Mouse (Mus musculus) kidney, embryonic 15.5 days (tissue): ENCODE results near the gene Taf8. TPM values are rescaled to one million over a fixed set of nuclear protein-coding genes. Genes with fewer than 3 reads are reported as not detected.

Experiments used
- ATAC-seq: fragments of 200-750 bp; cut with Nextera tagmentation; replicated peaks from 2 replicates; pipeline ENCODE4 v1.8.0; 2017; ENCODE audit warnings: moderate TSS enrichment; ENCODE audit not compliant: low FRiP score
- H3K27ac ChIP-seq: fragments of 300-500 bp; sonication (generic); 2 replicates; pipeline ENCODE4 v1.5.1; 2015; ENCODE audit warnings: mild to moderate bottlenecking, inconsistent platforms
- H3K27me3 ChIP-seq: fragments of 300-500 bp; sonication (generic); 2 replicates; pipeline ENCODE4 v1.6.1; 2015; ENCODE audit warnings: inconsistent platforms
- H3K36me3 ChIP-seq: fragments of 300-500 bp; sonication (generic); 2 replicates; pipeline ENCODE4 v1.6.1; 2015; ENCODE audit warnings: inconsistent platforms
- H3K4me1 ChIP-seq: fragments of 300-500 bp; sonication (generic); 2 replicates; pipeline ENCODE4 v1.6.1; 2015; ENCODE audit warnings: inconsistent platforms
- H3K4me2 ChIP-seq: fragments of 300-500 bp; sonication (generic); 2 replicates; pipeline ENCODE4 v1.6.1; 2015; ENCODE audit warnings: moderate library complexity, mild to moderate bottlenecking, inconsistent platforms
- H3K4me3 ChIP-seq: fragments of 300-500 bp; sonication (generic); replicated peaks from 2 replicates; pipeline ENCODE4 v1.5.1; 2015; ENCODE audit warnings: mild to moderate bottlenecking, inconsistent platforms
- H3K9ac ChIP-seq: fragments of 300-500 bp; sonication (generic); 2 replicates; pipeline ENCODE4 v1.6.1; 2015; ENCODE audit warnings: mild to moderate bottlenecking, inconsistent platforms
- H3K9me3 ChIP-seq: fragments of 300-500 bp; sonication (generic); replicated peaks from 2 replicates; pipeline ENCODE4 v1.6.1; 2016; ENCODE audit warnings: inconsistent platforms
- WGBS: fragments of 180-500 bp; shearing (Covaris S2); methylation state at CpG from one replicate; pipeline ENCODE4 v1.1.7; 2015; ENCODE audit warnings: mixed read lengths; 5-methylcytosine and 5-hydroxymethylcytosine counted together
- polyA plus RNA-seq: library from polyadenylated mRNA; unstranded; fragments of >200 nt; fragmentation: Nextera tagmentation; extraction: Ambion mirVana; gene quantifications from 2 replicates; pipeline ENCODE4 v1.2.1, GENCODE M21; 2015

Taf8 gene
- polyA plus RNA-seq, 1 experiment from 2014 or later, result 37.0 TPM

GRCm38 (mm10) chr17:47436907-47437547 is 65.1 kb downstream of the Taf8 start, which contains the start of gene 1700001C19Rik:
Gene 1700001C19Rik, minus strand, starts transcription at chr17:47437376.
- H3K4me1 ChIP-seq, result peaks cover 47% of the 10 kb centered on the region
- peak within 1 kb of the TSS; percentile 52 for H3K27ac ChIP-seq
- peak within 1 kb of the TSS; percentile 55 for H3K9ac ChIP-seq
- peak within 1 kb of the TSS; percentile 88 for H3K4me2 ChIP-seq
- no peaks in the 10 kb centered on the region for H3K9me3 ChIP-seq
- peak within 1 kb of the TSS; percentile 53 for H3K4me3 ChIP-seq
- no peaks in the 10 kb centered on the region for H3K36me3 ChIP-seq
- WGBS, result 4% methylated on average over 25 of the region's 25 CpGs
- H3K27me3 ChIP-seq, result peaks cover 30% of the 10 kb centered on the region
- ATAC-seq, result no peak

- WGBS, result 1% methylated on average over 45 of the region's 45 CpGs
- Histone ChIP-seq H3K27ac (peak within 1 kb of the TSS; percentile 52), H3K36me3 (no peaks in the 10 kb centered on the region), H3K4me2 (peak within 1 kb of the TSS; percentile 88), H3K27me3 (peaks cover 30% of the 10 kb centered on the region), H3K4me1 (peaks cover 42% of the 10 kb centered on the region), H3K9me3 (no peaks in the 10 kb centered on the region), H3K9ac (peak within 1 kb of the TSS; percentile 55), H3K4me3 (peak within 1 kb of the TSS; percentile 53)
- ATAC-seq, result peak; percentile 79
These were observed 65.8 kb downstream of the Taf8 start, which contains the start of gene AI661453 for GRCm38 (mm10) chr17:47436156-47436906. Gene AI661453, plus strand, starts transcription at chr17:47436615.

Other genes with a start within 250 kb of the Taf8 start
- 80.3 and 83.1 TPM in 2 replicates for gene Mrps10, start 133.4 kb downstream of the Taf8 start, polyA plus RNA-seq
- 1.9 and 2.3 TPM in 2 replicates for gene Guca1b, start 116.9 kb downstream of the Taf8 start, polyA plus RNA-seq
- 1.6 and 2.6 TPM in 2 replicates for gene Guca1a, start 101.7 kb downstream of the Taf8 start, polyA plus RNA-seq
- 1.7 and 2.1 TPM in 2 replicates for gene AI661453, start 65.7 kb downstream of the Taf8 start, polyA plus RNA-seq
- gene 1700001C19Rik, start 64.9 kb downstream of the Taf8 start, polyA plus RNA-seq, result 0.26 and 0.46 TPM in 2 replicates
- 272 and 294 TPM in 2 replicates for gene Ccnd3, start 2.8 kb upstream of the Taf8 start, polyA plus RNA-seq
- gene Bysl, start 109.2 kb upstream of the Taf8 start, polyA plus RNA-seq, result 23.8 and 26.5 TPM in 2 replicates
- 45.7 TPM in 2 replicates for gene Med20, start 109.3 kb upstream of the Taf8 start, polyA plus RNA-seq
- 0.81 and 1.4 TPM in 2 replicates for gene Gm20517, start 109.3 kb upstream of the Taf8 start, polyA plus RNA-seq
- 4.6 and 5.0 TPM in 2 replicates for gene Usp49, start 128.4 kb upstream of the Taf8 start, polyA plus RNA-seq
- gene Tomm6, start 186.1 kb upstream of the Taf8 start, polyA plus RNA-seq, result 381 and 386 TPM in 2 replicates
- 5.5 and 6.7 TPM in 2 replicates for gene Frs3, start 186.7 kb upstream of the Taf8 start, polyA plus RNA-seq
- gene Gm21981, start 192.2 kb upstream of the Taf8 start, polyA plus RNA-seq, result 0.17 and 0.24 TPM in 2 replicates
- gene Prickle4, start 192.4 kb upstream of the Taf8 start, polyA plus RNA-seq, result 0.51 and 0.99 TPM in 2 replicates
- 0.14 TPM in 1 of 2 replicates, not detected in the other for gene Pgc, start 224.6 kb upstream of the Taf8 start, polyA plus RNA-seq
- gene Tfeb, start 234.7 kb upstream of the Taf8 start, polyA plus RNA-seq, result 13.4 and 15.2 TPM in 2 replicates